Mouse (Mus musculus) layer of hippocampus, adult 9-11 months (tissue): ENCODE measurements at regions not wholly inside any gene's neighbourhood (a gene's known extent, or its start where the extent isn't known, plus 50 kb on each side); places are given as distances from the start of the nearest gene placed in this dataset.
"Not testable (repeated sequence)": the region's sequence is repeated elsewhere in the genome, so short reads cannot be mapped to it uniquely, and the experiment has no call there.

ENCODE experiments used
- DNase-seq: peaks from one replicate; pipeline ENCODE4 v3.0.0; 2022

DNA sequence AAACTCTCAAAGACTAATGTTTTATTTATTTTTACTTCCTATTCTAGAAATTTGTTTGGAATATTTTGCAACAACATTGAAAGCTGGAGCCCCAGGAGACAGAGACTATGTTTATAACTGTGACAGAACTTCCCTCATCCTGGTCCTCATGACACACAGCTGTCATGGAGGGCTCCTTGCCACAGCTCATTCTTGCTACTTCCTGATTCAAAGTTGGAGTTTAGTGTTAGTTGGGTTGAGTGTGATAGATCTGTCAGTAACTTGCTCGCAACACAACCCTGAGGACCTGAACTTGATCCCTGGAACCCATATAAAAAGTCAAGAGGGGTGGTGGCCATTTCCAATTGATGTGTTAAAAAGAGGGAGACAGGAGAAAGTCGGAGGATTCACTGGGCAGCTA lies 328.3 kb upstream of the Nox3 start:
- DNase-seq: no peak

DNA sequence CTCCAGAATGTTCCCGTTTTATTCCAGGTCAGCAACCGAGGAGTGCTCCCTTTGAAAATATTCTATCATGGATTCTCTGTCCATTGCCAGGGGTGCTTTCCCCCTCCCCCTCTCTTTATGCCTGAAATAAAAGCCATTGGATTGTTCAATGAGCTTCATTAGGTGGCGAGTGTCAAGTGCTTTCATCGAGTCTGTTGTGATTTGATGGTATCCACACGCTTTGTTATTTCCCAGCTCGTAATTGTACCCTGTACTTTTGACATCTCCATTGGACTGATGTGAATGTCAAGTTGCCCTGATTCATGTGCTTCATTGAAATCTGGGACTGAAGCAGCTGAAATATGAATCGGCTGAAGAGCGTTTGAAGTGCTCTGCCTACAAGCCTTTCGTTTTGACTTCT lies 333.1 kb upstream of the Nox3 start:
- DNase-seq: no peak

DNA sequence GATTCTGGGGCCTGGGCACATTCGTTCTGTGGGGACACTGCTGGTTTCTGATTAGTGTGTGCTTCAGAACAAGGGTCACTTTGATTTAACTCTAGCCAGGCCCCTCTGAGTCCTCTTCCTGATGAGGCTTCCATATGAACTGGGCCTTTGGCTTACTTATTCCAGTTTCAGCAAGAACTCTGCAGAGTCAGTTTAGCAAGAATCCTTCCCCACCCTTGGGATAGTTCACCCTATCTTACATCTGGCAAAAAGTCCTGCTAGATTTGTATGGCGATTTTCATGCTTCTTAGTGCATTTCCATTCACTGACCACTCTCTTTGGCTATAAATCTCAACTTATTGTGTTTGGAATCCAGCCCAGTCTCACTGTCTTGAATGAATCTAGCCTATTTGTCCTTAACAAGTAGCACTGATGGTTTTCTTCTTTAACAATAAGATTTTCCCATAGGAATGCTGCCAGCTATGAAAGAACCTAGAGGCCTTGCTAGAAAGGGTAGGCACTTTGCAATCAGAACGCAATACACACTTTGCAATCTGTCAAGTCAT lies 338.8 kb upstream of the Nox3 start:
- DNase-seq: no peak

DNA sequence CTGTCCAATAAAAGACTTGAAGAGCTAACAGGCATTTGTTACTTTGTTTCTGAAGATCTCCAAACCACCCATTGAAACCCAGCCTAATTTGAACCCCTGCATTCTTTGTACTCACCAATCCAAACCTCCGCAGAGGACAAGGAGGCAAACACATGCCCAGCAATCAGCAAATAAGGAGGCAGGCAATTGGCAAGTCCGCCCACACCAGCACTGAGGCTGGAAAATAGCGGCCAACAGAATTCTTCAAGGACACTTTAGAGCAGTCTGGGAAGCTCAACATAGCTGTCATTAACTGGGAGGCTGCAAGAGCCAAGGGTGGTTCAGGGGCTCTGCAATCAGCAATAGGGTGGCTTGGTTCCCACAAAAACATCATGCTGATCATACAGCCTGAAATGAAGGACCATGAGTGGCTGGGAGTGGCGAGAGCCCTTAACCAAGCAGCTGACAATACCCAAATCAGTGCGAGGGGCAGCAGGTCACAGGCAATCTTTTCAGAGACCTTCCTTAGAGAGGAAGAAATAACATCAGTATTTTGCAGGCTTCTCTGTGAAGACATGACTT lies 344.1 kb upstream of the Nox3 start:
- peak; percentile 3 for DNase-seq

DNA sequence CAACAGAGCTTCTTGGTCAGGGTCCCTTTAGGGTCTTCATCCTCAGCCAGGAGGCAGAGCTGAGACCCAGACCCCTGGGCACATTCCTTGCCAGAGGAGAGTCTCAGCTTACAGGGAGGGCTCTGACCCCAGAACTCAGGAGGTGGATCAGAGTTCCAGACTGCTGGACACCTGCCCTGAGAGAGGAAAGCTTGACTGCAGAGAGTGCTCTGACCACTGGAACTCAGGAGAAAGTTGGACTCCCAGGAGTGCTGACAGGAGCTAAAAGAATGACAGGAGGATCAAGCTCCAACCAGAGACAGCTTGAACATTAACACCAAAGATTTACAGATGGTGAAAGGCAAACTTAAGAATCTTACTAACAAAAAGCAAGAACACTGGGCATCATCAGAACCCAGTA lies 364.1 kb upstream of the Nox3 start:
- DNase-seq: not testable (repeated sequence)

DNA sequence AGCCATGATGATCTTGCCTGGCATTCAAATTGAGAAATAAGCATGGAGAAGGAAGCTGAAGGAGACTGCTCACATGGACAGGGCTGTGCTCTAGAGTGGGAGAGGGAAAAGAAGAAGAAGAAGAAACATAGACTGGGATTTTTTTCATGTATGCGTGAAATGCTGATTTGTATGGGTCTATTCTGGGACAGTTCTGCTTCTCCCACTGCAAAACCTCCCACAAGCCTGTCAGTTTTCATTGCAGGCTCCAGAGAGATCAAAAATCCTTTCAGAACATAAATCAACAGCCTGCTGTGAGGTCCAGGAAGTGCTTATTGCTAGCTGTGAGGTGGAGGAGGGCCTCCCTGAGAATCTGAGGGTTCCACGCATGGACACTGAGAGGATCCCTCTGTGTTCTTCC lies 377.3 kb upstream of the Nox3 start:
- DNase-seq: no peak

DNA sequence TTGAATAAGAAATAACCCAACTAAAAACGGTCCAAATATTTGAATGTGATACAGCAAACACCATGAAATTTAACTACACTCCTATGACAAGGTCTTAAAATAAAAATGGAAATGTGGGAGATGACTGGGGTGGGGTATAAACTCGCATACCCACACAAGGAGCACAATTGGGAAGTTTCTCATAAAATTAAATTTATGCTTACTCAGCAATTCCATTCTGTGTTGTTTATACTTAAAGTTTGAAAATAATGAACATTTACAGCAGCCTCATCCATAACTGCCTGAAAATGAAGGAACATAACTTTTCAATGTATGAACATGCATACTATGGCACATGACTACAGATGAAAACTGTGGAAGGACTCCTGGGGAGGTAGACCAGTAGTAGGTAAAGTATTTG lies 384.5 kb upstream of the Nox3 start:
- DNase-seq: no peak

DNA sequence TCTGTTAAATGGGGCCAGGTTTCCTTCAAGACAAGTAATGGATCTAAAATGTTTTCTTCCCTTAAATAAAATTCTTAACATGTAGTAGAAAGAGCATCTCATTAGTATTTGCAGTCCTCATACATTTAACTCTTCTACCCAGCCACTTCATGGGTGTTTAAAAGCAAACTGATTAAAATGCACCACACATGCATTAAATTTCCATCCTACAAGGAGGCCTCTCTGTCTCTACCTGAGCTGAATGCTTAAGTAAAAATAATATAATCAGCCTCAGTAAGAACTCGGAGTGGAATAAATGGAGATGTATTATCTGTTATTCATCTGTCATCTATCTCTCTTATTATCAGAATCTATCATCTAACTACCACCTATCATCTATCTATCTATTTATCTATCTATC lies 398.6 kb upstream of the Nox3 start:
- DNase-seq: no peak

DNA sequence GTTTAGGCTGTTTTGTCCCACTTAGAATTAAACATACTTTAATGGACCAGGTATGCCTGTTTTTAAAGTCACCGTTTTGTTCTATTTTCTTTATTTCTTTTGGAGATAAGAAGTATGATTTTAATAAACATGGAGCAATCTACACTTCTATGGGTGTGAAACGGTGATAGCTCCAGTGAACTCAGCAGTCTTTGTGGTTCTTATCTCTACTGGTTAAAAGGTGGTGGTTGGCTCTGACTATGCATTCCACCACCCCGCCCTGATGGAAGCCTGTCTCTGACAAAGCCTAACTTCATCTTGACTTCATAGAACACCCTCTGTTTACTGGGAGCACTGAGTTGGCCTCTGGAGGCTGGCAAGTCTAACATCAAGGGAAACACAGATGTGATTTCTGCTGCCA lies 407.3 kb upstream of the Nox3 start:
- no peak for DNase-seq

DNA sequence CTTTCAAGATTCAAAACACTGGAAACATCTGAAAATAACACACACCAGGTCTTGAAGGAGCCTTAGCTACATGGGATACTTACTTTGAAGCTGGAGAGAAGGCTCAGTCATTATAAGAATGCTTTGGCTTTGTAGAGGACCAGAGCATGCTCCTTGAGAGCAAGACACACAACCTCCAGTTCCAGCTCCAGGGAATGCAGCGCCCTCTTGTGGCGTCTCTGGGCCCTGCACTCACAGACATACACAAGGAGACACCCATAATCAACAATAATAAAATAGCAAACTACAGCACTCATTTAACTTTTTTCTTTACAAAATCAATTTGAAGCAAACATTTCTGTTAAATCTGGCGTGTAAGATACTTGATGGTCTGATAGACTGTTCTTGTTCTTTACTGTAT lies 413.2 kb upstream of the Nox3 start:
- DNase-seq: no peak

DNA sequence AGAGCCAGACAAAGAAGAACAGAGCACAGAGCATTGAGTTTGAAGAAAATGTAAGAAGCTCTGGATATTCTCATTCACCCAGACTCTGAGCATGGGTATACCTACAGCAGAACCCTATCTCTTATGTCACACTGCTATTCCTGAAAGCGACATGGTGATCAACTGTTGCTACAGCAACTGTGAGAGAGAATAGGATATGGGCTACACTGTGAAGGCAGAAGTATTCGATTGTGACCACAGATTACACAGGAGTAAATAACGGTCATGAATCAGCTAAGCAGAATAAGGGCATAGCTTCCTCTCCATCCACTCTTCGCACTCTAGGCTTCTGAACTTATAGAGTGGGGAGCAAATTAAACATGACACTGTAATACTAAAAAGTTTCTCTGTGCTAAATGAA lies 417.0 kb upstream of the Nox3 start:
- DNase-seq: no peak

DNA sequence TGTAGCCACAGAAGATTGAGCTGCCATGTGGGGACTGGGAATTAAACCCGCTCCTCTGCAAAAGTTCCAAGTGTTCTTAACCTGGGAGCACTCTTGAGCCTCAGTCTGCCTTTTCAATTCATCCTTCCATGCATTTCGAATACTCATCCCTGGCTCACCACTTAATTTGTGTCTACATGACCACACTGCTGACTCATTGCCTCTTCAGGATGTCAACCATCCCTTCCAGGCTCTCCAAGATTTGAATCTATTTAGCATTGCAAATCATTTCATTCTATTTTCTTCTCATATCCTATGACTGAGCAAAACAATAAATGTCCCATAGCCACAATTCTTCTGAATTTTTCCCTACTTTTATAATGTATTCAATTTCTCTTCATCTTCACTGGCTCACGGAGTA lies 420.4 kb upstream of the Nox3 start:
- DNase-seq: no peak

DNA sequence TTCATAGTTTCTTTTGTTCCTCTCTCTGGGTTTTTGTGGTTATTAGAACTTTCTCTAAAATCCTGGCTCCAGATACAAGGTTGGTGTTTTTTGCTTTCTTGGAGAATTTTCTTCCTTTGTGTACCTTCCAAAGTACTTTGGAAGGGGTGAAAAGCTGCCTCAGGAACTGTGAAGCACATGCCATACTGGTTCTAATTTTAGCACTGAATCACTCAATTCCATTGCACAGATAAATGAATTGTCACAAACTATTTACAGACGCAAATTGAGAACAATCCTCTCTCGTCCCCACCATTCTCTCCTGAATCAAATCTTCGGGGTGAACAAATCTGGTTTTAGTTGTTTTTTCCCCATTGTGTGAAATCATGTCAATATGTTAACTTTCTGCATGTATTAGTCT lies 437.6 kb upstream of the Nox3 start:
- DNase-seq: no peak

DNA sequence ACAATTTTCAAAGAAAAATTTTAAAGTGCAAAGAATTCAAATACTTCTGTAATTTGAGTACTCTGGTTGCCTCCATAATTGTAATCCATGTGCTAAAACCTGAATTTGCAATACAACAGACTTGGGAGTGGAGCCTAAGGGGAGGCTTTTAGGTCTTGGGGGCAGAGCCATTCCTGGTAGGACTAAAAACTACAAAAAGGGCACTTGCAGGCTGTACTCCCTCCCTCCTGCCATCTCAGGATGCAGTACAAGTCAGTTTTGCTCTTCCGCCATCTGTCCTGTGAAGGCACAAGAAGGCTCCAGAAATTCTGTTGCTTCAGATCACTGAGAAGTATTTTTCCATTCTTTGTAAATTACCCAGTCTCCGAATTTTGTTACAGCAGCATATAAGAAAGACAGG lies 467.4 kb upstream of the Nox3 start:
- DNase-seq: no peak

DNA sequence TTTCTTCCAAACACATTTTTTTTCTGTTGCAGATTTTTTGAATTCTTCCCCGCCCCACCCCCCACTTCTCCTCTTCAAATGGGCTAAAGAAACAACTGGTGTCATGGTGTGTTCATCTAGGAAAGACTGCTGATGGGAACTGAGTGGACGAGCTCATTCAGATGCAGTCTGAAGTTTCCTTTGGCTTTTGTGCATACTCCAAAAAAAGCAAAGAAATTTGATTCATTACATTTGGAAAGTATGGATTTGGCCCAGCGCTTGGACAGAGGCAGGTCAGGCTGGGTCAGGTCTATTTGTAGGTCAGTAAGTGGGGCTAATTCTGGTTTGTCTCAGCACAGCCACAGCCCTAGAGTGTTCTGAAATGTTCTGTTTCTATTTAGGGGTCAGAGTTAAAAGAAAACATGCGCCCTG lies 477.9 kb upstream of the Nox3 start:
- no peak for DNase-seq

DNA sequence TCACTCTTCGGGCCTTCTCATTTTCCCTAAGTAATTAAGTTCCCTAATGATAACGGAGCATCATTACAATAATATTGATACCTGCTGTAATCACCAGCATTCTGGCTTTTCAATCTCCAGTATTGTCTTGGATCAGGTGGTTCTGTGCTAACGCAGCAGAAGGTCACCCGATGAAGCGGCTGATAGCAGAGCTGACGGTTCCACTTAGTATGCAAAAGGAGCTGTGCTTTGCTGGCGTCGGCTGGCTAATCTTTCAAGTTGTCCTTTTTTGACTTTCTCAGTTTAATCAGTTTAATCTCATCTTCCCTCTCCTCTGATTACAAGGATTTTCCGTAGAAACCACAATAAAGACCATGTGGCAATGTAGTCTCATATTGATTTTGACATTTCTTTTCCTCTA lies 478.9 kb upstream of the Nox3 start:
- DNase-seq: no peak

DNA sequence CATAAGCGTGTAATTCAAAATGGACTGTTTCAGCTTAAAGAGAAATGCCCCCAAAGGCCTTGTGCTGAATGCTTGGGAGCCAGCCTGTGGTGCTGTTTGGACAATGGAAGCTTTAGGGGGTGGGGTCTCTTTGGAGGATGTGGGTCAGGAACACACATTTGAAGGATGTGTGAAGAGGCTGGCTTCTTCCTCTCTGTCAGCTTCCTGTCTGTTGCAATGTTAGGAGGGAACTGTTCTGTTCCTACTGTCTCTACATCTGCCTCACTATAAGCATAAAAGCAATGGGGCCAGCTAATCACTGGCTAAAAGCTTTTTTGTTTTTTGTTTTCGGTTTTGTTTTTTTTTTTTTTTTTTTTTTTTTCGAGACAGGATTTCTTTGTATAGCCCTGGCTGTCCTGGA lies 480.5 kb upstream of the Nox3 start:
- DNase-seq: no peak

DNA sequence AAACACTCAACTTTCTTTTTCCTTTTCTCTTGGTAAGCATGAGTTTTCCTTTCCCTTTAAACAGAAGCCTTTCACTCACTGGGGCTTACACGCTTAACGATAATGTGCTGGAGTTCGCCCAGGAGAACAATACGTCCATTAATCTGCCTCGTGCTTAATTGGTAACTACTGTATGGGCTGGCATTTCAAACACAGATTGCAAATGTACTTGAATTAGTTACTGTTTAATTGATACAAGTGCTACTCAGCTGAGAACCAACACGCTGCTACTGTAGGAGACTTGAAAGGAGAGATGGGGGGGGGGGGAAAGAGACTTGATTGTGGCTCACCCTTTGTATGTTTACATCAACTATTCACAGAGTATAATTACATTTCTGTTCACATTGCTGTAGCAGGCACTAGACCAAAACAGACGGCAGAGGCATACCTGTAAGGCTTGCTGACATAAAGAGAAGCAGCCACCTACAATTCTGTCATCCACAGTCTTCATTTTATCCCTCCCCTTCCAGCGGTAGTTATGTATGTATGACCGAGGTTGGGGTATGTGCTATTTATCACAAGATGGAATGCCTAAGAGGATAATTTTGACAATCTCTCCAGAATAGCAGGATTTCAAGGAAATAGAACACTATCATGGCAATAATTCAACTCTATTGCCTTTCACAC lies 481.6 kb upstream of the Nox3 start:
- no peak for DNase-seq

DNA sequence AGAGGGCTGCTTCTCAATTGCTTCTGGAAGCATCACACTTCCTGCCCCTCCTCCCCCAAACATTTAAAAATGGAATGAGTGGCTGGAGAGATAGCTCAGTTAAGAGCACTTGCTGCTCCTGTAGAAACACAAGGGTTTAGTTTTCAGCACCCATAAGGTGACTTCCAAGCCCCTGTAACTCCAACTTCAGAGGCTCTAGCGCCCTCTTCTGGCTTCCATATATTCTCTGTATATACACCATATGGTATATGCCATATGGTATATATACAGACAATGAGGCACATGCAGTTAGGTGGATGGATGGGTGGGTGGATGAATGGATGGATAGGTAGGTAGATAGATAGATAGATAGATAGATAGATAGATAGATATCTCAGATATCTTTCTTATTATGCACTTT lies 483.2 kb upstream of the Nox3 start:
- no peak for DNase-seq

DNA sequence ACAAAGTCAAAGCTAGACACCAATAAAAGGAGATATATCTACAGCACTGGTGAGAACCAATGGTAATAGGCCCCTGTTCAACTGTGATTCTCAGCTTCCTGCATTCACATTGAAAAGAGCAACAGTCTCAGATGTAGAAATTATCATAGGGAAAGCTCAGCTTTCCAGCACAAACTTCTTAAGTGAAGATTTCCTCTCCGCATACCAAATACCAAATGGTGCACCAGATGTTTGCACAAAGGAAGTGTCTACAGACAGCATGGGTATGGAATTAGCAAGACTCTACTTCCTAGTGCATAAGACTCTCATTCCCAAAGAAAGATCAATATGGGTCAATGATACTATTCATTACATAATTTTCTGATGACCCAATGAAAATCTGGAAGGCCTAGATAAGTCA lies 486.0 kb upstream of the Nox3 start:
- peak; percentile 35 for DNase-seq

DNA sequence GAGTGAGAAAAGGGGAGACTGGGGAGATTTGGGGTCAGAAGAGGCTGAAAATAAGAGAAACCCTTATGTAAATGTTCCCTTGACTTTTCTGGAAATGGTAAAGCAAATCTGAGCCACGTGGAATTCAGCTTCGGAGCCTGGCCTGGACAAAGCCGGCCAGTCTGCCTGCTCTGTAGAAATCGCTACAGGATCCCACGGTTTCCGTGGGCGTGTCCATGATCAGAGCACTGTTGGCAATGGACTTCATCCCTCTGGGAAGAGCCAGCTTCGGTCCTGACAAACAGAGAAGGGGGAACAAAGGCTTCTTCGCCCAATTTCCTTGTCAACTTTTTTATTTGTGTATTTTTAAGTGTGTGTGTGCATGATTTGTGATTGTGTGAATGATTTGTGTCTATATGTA lies 490.7 kb upstream of the Nox3 start:
- DNase-seq: no peak

DNA sequence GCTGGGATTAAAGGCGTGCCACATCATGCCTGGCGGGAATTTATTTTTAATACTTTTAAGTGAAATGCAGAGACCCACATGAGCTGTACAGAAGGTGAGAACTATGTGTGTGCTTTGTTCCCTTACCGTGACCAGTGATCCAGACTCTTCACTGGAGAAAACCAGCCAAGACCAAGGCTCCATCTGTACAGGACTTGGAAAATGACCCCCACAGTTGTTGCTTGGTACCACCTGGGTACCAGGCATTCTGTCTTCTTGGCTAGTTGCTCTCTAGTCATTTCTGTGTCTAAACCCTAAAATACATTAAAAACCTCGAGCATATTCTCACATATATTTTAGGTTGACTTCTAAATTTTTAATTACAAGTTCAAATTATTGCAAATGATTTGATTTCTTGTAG lies 491.5 kb upstream of the Nox3 start:
- no peak for DNase-seq

DNA sequence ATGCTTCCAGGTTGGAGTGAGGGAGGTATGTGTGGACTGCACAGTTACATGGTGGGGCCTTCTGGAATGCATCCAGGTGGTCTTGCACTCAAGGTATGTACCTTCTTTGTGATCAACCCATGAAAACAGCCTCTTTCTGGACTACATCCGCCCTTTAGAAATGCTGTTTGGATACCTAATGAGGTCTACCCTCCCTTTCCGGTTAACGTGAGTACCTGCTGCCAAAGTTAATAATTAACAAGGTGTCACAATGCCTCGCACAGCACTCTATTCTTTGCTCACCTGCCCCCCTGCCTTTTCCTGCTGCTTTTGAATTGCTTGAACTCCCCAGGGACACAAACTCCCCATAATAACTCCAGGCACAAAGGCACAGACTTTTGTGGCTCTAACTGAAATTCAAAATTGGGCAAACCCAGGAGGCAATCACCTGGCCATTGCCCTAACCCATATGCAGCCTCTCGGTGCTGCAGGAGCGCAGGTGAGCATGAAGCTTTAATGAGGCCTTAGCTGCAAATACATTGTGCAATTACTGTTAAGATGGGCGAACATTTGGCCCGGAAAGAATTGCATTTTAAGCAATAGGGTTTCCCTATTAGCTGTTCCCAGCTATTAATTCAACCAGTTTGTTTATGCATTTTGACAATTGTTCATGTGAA lies 500.9 kb upstream of the Nox3 start:
- DNase-seq: no peak

DNA sequence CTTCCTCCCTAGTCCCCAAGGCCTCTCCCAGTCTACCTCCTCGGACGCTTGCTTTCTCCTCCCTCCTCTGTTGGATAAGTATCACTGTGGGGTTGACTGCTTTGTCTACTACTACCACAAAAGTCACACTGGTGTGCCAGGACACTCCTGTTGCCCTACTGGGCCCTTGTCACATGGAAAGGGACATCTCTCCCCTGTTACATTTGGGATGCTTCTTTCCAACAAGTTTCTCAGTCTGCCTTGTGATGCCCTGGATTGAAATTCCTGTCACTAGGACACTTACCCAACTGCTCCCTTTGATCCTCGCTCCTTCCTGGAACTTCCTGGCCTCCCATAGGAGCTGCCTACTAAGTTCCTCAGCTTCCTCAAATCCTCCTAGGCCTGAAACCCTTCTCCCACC lies 501.9 kb upstream of the Nox3 start:
- no peak for DNase-seq

DNA sequence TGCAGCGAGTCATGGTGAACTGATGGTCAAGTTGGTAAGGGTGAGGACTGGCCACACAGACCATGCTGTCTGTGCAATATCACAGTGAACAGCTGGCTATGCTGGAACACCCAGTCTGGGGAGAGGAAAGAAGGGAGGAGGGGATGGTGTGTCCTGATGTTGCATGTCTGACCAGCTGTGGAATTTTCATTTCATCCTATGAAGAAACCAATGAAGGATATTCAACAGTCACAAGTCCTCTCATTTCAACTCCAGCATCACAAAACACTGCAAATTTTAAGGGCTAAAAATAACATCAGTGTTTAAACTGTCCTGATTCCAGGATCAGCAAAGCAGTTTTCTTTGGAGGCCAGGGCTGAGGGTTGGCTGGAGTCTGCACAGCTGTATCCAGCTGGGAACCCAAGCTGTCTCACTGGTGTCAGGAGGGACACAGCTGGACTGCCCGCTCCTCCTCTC lies 503.7 kb upstream of the Nox3 start:
- no peak for DNase-seq
